Mouse (Mus musculus): ENCODE measurements at regions not wholly inside any gene's neighbourhood (a gene's known extent, or its start where the extent isn't known, plus 50 kb on each side); places are given as distances from the start of the nearest gene placed in this dataset.

DNA sequence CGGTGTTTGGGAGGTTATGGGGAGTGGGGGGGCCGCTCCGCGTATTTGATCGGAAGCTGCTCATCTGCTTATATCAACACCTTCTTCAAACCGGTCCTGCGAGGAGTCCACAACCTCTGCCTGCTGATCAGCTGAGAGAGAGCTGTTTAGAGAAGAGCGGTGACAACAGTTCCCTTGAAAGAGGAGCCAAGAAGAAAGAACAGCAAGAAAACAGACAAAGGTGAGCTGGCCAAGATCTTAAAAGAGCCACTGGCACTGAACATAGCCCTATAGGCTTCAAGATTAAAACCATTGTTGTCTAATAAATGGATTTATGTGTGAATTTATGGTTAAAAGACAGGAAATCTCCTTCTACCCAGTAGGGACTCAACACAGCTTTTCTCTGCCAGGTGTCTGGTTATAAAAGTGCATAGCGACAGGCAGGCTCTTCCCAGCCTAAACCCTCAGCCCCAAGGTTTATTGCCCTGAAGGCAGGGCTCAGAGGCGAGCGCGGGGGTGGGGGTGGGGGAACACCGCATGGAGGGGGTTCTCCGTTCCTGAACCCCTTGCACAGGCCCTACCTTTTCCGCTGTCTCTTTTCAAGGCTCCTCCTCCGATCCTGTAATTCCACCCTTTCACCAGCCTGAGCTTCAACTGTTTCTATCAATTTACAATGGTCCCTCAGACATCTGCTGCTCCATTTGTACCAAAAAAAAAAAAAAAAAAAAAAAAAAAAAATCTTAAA, 330.3 kb upstream of the Rsrc1 start:
- TF ChIP-seq CTCF (IDR thresholded peaks at IDR 0.05; ENCODE audit: low read depth) (no peak), EP300 (IDR thresholded peaks at IDR 0.05; ENCODE audit: low read depth) (no peak)
